Mouse (Mus musculus): ENCODE measurements at regions not wholly inside any gene's neighbourhood (a gene's known extent, or its start where the extent isn't known, plus 50 kb on each side); places are given as distances from the start of the nearest gene placed in this dataset.

GRCm38 (mm10) chr3:60884027-60884426, 118.6 kb upstream of the P2ry1 start:
- TF ChIP-seq POLR2A (IDR thresholded peaks at IDR 0.05; ENCODE audit: low read depth, low read length) (no peak), CTCF (IDR thresholded peaks at IDR 0.05; ENCODE audit: extremely low read depth, insufficient read depth, insufficient read length, insufficient replicate concordance) (no peak)
